Mouse (Mus musculus): ENCODE measurements around the gene Phf13.

Gene Phf13

DNA sequence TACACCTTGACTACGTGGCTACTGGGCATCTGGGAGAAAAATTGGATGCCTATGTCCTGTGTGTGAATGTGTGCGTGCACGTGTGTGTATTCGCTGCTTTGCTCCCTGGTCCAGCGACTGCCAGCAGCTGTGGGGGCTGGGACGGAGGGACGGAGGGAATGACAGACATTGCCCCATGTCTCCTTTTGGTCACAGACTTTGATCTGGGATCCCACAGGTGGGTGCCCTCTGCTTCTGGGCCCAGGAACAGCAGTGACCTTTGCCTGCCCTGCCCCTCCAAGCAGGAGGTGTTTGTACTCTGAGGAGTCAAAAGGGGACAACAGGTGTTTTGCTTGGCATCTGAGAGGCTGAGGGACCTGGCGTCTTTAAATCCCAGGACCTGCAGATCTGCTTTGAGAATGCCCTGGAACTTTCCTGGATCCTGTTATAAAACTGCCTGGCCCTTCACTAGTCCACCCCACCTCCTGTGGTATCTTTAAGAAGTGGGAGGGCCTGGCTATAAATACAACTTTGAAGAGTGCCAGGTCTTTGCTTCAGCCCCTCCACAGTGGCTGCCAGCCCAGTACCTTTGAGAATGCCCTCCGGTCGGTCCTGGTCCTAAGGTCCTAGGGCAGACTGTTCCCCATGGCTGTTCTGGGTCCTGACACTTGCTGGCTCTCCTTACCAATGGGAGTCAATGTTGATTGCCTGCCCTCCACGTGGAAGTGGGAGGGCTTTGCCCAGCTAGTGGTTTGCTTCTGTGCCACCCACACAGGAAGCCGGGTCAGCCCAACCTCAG is 17.2 kb upstream of the Phf13 start:
- CTCF ChIA-PET: no interaction called here

DNA sequence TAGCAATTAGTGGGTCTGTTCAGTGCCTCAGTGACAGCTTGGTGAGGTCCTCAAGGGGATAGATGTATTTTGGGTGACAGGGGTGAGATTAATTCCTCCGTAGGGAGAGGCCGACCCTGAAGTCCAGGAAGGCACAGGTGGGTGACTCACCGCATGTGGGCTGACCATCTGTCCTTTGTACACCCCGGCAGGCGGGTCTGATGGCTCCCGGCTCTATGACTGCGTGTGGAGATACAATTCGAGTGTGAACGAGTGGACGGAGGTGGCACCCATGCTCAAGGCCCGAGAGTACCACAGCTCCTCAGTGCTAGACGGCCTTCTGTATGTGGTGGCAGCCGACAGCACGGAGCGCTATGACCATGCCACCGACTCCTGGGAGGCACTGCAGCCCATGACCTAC is 16.1 kb upstream of the Phf13 start:
- CTCF ChIA-PET: no interaction called here

DNA sequence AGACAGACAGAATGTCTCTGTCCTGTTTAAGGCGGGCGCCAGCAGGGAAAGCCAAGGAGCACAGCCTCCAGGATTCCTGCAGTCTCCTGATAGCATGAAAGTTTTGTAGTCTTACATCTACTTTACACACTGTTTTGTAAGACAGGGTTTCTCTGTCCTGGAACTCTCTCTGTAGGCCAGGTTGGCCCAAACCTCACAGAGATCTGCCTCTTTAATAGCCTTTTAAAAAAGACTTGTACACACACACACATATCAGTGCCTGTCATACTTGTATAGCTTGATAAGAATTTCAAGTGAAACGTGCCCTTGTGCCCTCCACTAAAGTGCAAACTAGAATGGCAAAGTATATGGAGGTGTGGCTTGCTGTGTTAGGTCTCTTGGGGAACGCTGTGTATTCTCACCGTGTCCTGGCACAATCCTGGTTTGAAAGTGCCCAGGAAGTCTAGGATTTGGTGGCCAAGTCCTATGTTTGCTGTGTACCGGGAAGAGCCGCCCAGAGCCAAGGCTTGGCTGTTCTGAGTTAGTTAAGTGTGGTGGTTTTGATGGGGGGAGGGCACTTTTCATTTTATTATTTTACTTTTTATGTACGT is 15.2 kb upstream of the Phf13 start:
- CTCF ChIA-PET: interaction anchor here (0.6 kb wide), 1 partner anchor 31 kb away, joined by 5 read pairs; no protein-coding TSS in a partner anchor

DNA sequence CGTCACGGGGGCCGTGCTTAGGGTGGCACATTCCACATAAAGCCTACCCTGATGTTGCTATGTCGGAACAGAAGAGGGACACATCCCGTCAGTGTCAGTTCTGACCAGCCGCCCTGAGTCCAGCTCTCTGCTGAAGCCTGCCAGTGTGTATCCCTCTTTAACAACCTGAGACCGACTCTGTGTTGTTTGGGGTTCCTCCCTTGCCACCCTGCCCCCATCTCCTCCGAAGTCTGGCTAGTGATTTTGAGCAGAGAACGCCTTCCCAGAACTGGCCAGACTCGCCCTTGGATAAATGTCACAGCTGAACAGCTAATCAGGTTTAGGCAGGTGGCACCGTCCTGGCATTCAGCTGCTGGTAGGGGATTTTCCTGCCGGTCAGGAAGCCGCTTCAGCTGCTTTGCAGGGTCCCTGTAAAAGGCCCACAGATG is 14.7 kb upstream of the Phf13 start:
- CTCF ChIA-PET: interaction anchor here (0.5 to 0.6 kb wide), 2 partner anchors 32 to 70 kb away, joined by 4 to 5 read pairs; no protein-coding TSS in a partner anchor

DNA sequence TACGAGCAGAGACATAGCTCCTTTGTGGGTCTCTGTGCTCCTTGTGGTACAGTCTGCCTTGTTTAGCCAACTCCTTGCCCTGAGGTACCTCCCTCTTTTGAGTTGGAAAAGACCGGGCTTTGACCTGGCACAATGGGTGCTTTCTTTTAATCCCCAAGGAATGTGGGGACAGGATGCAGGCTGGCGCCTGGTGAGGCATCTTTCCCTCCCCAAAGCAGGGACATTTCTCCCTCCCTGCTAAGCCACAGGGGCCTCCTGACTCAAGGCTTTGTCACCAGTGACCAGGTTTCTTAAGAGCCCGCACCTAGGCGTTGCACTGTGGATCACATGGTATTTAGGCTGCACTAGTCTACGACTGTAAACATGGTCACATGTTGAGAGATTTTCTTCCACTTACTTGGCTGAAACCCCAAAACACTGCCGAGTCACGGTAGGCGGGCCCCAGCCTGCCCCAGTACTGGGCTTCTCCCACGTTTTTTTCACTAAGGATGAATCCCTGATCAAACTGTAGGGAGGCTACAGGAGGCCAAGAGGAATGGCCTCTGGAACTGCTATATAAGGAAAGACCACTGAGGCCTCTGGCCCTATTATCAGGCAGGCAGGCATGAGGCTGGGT is 14.1 kb upstream of the Phf13 start:
- CTCF ChIA-PET: interaction anchor here (0.5 kb wide), 1 partner anchor 70 kb away, joined by 4 read pairs; no protein-coding TSS in a partner anchor

DNA sequence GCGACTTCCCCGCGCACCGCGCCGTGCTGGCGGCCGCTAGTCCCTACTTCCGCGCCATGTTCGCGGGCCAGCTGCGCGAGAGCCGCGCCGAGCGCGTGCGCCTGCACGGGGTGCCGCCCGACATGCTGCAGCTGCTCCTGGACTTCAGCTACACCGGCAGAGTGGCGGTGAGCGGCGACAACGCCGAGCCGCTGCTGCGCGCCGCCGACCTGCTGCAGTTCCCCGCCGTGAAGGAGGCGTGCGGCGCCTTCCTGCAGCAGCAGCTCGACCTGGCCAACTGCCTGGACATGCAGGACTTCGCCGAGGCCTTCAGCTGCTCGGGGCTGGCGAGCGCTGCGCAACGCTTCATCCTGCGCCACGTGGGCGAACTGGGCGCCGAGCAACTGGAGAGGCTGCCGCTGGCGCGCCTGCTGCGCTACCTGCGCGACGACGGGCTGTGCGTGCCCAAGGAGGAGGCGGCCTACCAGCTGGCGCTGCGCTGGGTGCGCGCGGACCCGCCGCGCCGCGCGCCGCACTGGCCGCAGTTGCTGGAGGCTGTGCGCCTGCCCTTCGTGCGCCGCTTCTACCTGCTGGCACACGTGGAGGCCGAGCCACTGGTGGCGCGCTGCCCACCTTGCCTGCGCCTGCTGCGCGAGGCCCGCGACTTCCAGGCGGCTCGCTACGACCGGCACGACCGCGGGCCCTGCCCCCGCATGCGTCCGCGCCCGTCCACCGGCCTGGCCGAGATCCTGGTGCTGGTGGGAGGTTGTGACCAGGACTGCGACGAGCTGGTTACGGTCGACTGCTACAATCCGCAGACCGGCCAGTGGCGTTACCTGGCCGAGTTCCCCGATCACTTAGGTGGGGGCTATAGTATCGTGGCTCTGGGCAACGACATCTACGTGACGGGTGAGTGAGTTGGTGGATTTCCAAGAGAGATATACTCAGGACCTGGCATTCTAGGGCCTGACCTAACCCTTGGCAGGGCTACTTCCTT is 13.3 kb upstream of the Phf13 start:
- CTCF ChIA-PET: no interaction called here

DNA sequence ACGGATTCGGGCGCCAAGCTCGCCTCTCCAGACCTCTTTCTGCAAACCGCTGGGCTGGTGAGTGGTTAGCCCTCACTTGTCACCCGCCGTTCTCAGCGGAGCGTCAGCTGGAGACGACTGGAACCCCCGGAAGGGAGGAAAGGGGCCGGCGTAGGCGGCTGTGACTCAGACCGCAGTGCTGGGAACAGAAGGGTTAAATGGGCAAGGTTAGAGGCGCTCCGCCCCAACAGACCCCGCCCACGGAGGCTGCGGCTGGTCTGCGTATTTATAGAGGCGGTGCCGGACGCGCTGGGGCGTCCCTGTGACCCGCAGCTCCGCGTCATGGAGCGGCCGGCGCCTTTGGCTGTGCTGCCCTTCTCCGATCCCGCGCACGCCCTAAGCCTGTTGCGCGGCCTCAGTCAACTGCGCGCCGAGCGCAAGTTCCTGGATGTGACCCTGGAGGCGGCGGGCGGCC is 12.6 kb upstream of the Phf13 start, which contains the start of gene Klhl21:
Klhl21 (plus strand) TSS at position 182 of the 454 bp plus-strand sequence.
- CTCF ChIA-PET: interaction anchor here (1.2 kb wide), 1 partner anchor 13 kb away, joined by 3 read pairs; the partner anchor contains the start of gene Phf13

DNA sequence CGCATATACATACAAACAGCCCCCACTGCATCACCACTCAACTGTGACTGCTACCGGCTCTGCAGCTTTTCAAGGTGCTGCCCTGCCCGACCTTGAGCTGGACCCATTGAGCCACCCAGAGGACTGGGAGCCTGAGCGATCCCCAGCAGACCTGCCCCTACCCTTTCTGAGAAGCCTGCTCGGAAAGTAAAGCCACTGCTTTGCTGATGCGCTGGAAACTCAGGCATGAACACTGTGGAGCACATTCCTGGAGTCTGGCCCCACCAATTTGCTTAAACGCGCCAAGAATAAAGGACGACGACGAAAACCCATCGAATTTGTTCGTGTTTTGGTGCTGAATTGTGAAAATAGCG is 12.1 kb upstream of the Phf13 start:
- CTCF ChIA-PET: interaction anchor here (1.2 kb wide), 1 partner anchor 12 kb away, joined by 3 read pairs; the partner anchor contains the start of gene Phf13

DNA sequence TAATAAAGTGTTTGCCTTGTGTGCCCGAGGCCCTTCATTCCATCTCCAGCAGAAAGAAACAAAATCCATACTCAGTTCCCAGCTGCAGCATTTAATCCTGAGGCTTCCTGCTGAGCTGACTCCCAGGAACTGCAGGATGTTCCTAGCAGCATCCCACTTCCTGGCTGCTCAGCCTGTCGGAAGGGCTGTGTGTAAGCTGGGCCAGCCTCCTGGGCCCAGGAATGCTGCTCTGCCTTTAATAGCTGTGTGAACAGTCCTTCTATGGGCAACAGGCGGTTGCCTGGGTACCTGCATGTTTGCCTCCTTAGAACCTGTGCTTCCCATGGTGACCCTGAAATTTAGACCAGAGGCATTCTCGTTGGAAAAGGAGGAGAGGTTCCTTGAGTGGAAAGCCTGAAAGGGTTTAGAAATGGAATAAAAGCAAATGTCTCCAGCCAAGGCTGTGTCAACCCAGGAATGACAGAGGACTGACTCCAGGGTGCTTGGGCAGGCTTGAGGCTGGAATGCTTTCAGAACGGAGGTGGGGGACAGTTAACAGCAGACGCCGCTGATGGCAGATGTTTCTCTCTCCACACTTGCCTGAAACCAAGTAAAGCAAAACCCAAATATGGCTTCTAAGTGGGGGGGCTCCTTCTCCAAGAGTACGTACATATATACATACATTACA is 11.6 kb upstream of the Phf13 start:
- CTCF ChIA-PET: interaction anchor here (1.2 kb wide), 1 partner anchor 12 kb away, joined by 3 read pairs; the partner anchor contains the start of gene Phf13

DNA sequence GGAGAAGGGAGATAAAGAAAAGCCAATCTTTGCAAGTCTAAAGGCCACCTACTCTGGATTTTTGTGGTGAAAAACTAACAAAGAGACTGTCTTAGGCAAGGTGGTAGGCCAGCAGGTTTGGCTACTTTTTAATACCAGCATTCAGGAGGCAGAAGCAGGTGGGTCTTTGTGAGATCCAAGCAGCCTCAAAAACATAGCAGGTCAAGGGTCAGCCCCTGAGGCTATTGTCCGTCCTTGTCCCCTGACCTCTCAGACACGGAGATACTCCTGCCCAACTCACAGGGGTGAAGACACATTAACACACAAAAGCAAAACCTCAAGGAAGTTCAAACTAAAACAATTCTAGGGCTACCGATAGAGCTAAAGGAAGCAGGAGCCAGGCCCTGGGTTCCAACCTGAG is 10.8 kb upstream of the Phf13 start:
- CTCF ChIA-PET: no interaction called here

DNA sequence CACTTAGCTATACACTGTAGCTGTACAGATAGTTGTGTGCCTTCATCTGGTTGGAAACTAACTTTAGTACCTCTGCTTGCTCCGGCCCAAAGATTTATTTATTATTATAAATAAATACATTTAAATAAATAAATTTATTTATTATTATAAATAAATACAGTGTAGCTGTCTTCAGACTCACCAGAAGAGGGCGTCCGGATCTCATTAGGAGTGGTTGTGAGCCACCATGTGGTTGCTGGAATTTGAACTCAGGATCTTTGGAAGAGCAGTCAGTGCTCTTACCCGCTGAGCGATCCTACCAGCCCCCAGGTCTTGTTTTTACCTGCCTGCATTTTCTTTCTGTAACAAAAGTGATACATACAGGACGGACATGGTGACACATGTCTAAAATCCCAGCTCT is 10.1 kb upstream of the Phf13 start:
- CTCF ChIA-PET: interaction anchor here (0.9 kb wide), 1 partner anchor 9 kb away, joined by 3 read pairs; no protein-coding TSS in a partner anchor

DNA sequence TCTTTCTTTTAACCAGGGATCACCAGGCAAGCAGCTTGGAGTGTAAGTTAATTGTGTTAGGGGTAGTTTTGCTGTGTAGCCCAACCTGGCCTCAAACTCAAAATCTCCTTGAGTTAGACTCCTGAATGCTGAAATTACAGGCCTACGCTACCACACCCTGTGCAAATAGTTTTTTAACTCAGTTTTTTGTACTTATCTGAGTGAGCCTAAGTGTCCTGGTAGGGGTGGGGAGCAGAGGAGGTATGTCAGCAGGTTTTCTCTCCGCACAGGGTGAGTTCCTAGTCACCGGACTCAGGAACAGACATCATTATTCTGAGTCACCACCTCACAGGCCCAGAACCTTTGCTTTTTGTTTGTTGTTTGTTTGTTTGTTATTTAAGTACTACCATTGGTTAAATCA is 6.0 kb upstream of the Phf13 start:
- CTCF ChIA-PET: no interaction called here

DNA sequence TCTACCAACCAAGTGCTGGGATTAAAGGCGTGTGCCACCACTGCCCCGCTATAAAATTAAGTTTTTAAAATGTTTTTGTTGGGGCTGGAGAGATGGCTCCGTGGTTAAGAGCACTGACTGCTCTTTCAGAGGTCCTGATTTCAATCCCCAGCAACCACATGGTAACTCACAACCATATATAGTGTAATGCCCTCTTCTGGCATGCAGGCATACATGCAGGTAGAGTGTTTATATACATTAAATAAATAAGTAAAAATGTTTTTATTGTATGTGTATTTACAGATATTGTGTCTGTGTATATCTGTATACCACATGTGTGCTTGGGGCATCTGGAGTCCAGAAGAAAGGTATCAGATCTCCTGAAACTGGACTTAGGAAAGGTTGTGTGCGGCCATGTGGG is 5.3 kb upstream of the Phf13 start:
- CTCF ChIA-PET: no interaction called here

DNA sequence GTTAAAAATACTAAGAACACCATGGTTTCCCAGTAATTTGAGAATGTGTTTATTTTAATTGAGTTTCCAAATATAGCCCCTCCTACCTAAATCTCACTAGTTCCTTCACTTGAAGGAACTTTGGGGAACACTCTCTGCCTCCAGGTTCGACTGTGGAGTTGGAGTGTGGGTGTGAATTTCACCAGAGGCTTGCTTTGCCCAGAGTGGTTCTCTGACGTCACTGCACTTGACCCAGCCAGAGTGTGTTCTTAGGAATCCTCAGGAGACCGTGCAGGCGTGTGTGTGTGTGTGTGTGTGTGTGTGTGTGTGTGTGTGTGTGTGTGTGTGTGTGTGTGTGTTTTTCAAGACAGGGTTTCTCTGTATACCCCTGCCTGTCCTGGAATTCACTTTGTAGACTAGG is 4.8 kb upstream of the Phf13 start:
- CTCF ChIA-PET: interaction anchor here (0.8 kb wide), 1 partner anchor 9 kb away, joined by 3 read pairs; no protein-coding TSS in a partner anchor

DNA sequence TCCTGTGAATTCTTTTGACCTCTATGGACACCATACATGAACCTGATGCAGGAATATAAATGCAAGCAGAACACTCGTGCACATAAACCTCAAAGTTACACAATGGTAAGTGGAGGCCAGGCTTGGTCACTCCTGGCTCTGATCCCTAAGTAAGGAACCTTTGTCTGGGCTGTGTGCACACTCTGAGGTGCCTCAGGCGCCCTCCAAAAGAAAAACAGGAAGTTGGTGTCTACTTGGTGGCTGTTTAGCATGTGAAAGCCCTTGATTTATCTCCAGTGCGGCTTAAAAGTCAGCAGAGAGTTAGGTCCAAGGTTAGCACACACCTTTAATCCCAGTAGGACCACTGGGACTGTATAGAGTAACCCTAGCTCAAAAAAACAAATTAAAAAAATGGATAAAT is 3.4 kb upstream of the Phf13 start:
- CTCF ChIA-PET: interaction anchor here (0.7 kb wide), 1 partner anchor 15 kb away, joined by 3 read pairs; no protein-coding TSS in a partner anchor

DNA sequence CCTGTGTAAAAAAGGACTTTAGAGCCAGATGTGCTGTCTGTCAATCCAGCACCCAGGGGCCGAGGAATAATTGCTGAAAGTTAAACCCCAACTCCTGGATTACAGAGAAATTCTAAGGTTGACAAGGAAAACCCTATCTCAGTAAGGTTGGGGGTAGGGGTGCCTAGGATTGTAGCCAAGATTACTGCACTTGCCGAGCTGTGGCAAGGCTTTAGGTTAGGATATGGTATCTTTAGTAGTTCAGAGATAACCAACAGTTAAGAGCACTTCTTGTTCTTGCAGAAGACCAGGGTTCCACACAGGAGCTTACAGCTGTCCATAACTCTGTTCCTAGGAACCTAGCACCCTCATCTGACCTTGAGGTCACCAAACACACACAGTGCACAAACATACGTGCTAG is 1.6 kb upstream of the Phf13 start:
- CTCF ChIA-PET: interaction anchor here (1.0 kb wide), 1 partner anchor 8 kb away, joined by 3 read pairs; no protein-coding TSS in a partner anchor

DNA sequence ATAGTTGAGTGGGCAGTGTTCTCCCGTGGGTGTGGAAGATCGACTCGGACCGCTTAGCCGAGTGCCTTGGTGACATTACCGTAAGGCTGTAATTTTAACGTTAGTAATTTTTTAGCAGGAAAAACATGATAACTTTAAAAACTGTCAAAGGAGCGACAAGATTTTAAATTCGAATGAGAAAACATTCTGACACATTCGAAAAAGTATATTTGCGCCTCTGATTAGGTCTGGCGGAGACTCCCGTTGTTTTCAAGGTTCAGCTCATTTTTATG is 829 bp upstream of the Phf13 start:
- CTCF ChIA-PET: interaction anchor here (1.0 kb wide), 1 partner anchor 9 kb away, joined by 3 read pairs; no protein-coding TSS in a partner anchor

DNA sequence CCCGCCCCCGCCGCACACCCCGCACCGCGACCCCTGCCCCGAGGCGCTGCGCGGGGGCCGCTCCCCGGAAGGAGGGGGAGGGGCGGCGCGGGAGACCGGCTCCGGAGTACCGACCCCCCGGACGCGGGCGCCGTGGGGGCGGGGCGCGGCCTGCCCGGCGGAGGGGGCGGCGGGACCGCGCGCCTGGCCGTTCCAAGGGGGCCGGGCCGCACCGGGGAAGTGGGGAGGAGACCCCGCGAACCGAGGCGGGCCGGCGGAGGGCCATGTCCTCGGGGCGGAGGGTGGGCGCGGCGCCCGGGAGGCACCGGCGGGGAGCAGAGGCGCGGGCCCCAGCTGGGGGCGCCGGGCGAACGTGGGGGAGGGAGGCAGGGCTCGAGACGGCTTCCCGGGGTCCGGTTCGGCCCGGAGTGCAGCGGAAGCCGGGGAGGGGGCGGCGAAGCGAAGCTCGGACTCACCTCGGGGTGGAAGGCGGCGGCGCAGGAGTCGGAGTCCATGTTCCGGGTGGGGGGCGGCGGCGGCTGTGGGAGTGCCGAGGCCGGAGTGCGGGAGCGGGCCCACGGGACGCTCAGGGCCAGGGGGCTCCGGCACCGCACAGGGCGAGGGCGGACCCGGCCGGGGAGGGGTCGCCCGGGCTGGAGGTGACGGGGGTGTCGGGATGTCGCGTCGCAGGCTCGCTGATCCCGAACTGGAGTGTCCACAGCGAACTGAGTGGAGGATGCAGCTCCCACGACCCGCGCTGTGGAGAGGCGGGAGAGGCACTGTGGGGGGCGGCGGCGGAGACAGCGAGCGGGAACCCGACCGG is 486 bp downstream of the Phf13 start:
- CTCF ChIA-PET: interaction anchor here (1.0 kb wide), 1 partner anchor 13 kb away, joined by 3 read pairs; the partner anchor contains the start of gene Klhl21

DNA sequence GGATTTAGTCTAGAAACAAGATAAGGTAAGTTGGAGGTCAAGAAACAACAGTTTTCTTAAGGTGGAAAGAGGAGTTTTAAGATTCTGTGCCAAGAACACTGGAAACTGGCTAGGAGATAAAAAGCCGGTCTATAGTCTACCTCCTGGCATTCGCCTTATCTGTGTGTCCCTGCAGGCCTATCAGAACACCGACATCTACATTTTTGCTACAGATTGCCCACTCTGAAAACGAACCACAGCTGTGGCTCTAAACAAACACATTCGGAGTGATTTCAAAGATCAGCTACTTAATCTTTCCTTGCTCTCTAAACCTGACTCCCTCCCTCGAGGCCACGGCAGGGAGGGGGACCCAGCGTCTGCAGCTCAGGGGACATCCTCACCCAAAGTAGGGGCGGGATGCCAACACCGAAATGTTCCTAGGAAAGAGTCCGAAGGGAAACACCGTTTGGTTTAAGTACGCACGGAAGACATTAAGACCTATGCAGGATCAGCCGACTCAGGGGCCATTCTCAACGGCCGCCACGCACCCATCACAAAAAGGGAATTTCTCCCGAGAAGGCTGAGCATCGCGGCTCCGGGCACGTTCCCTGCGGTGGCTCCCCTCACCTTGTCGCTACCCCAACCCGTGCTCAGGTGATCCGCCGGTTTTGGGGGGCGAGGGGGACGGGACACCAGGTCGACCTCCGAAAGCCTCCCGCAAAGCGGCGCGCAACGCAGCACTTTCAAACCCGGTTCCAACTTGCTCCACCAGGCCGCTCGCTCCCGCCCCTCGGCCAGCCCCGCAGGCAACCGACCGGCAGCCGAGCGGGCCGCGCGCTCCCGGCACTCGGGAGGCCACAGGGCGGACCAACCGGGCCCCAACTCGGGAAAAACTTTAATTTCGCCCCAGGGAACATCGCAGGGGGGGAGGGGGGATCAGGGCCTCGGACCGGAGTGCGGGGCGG is 1.6 kb downstream of the Phf13 start:
- CTCF ChIA-PET: no interaction called here
